ENCODE assay signal across 8 mouse cellular contexts in the genomic region with DNA sequence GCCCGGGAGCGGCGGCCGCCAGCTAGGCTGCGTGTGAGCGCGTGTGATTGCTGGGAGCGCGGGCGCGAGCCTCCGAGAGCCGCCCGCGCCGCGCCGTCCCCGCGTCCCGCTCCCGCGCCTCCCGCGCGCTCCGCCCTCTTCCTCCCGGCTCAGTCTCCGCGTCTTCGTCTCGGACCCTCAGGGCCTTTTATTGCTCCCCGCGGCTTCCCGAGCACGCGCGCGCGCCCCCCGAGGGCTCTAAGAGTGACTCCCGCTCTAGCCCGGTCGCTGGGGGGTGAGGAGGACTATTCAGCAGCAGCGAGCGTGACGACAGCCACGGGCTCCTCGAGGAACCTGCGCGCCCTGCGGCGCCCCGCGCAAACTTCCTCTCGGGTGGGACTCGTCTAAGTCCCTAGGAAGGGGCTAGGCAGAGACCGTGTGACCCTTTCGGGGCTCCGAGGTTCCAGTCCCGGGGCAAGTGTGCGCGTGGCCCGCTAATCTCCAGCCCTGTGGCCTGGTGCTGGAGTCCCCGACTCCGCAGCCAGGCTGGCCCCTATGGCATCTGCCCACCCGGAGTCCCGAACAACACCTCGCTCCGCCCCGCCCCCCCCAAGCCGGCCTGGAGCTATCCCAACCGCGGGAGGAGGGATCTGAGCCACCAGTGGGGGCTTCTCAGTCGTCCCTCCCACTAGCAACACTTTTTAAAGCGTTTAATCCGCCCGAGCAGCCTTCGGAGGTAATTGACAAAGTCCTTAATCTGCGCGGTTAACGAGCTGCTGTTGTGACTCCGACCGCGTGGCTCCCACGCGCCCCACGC. TPM values are rescaled to one million over a fixed set of nuclear protein-coding genes. Genes with fewer than 3 reads are reported as not detected.
A peak's percentile ranks its signal among the peaks of the same experiment; 100 is the strongest.
DNase-seq lines count a peak whose midpoint lies in the region; ATAC-seq and TF ChIP-seq lines count a peak whose summit lies in the region.

A gene (minus strand): TSS at position 110 of the 796 bp plus-strand sequence.

- no peak for DNase-seq in kidney, adult 2 months
- DNase-seq in kidney, adult 9 months, result no peak
- peak; percentile 59 for DNase-seq in embryo, embryonic 11 days
- DNase-seq in induced T-regulatory cell, adult 2 months (ENCODE audit: low read depth), result peak; percentile 31
- peak; percentile 81 for DNase-seq in midbrain, embryonic 14.5 days
- DNase-seq in yolk sac, embryonic 10.5 days (ENCODE audit: low spot score), result no peak

- H3K27ac ChIP-seq in kidney, adult 2 months (ENCODE audit: insufficient read depth, low read depth, low read length), result no peak within 1 kb of the TSS
- no peak within 1 kb of the TSS for H3K27ac ChIP-seq in midbrain, embryonic 14.5 days (replicated peaks; ENCODE audit: low read depth, low read length)

- no peak for TF ChIP-seq CTCF in kidney, adult 2 months (conservative IDR thresholded peaks at IDR 0.05; ENCODE audit: insufficient read depth, insufficient read length, low read depth, low read length)

- no peaks in the 10 kb centered on the region for H3K36me3 ChIP-seq in kidney, adult 2 months (ENCODE audit: control insufficient read depth, insufficient read depth, low read length)
- no peaks in the 10 kb centered on the region for H3K36me3 ChIP-seq in midbrain, embryonic 14.5 days (ENCODE audit: control insufficient read depth, insufficient read depth, low read length)

- peak within 1 kb of the TSS; percentile 81 for H3K4me2 ChIP-seq in midbrain, embryonic 14.5 days (ENCODE audit: low read length)

- ATAC-seq in CD4-positive, CD25-positive, alpha-beta regulatory T cell, adult 4 months, result peak; percentile 46
- ATAC-seq in midbrain, embryonic 14.5 days (ENCODE audit: low FRiP score, low TSS enrichment), result 0 out of 2 replicates have a peak, but pooled peaks have one; percentile 41
- no peak for ATAC-seq in monocyte, adult 5-6 weeks (replicated peaks; ENCODE audit: insufficient number of reproducible peaks, low FRiP score, low TSS enrichment, poor library complexity, severe bottlenecking)

- H3K9ac ChIP-seq in midbrain, embryonic 14.5 days (replicated peaks; ENCODE audit: low read length), result peak within 1 kb of the TSS; percentile 56

- no peaks in the 10 kb centered on the region for H3K9me3 ChIP-seq in midbrain, embryonic 14.5 days (ENCODE audit: control insufficient read depth, low read length)

- H3K4me1 ChIP-seq in kidney, adult 2 months (ENCODE audit: control insufficient read depth, insufficient read depth, low read length), result no peaks in the 10 kb centered on the region
- H3K4me1 ChIP-seq in midbrain, embryonic 14.5 days (ENCODE audit: control insufficient read depth, insufficient read depth, low read length), result peaks cover 21% of the 10 kb centered on the region

- no peak for TF ChIP-seq POLR2A in kidney, adult 2 months (IDR thresholded peaks at IDR 0.05; ENCODE audit: low read depth, low read length)

- WGBS in kidney, adult 2 months, result under 1% methylated on average over 87 of the region's 88 CpGs
- under 1% methylated on average over 88 of the region's 88 CpGs for WGBS in midbrain, embryonic 14.5 days

- peak within 1 kb of the TSS; percentile 30 for H3K4me3 ChIP-seq in kidney, adult 2 months (ENCODE audit: insufficient read depth, low read depth, low read length)
- peak within 1 kb of the TSS; percentile 47 for H3K4me3 ChIP-seq in midbrain, embryonic 14.5 days (replicated peaks; ENCODE audit: low read depth, low read length)

- H3K27me3 ChIP-seq in kidney, adult 2 months (replicated peaks; ENCODE audit: control insufficient read depth, insufficient read depth, low read length), result peaks cover 13% of the 10 kb centered on the region
- H3K27me3 ChIP-seq in midbrain, embryonic 14.5 days (ENCODE audit: control insufficient read depth, insufficient read depth, low read length), result peaks cover 41% of the 10 kb centered on the region

RNA-seq across cellular contexts. Expression of the gene that starts here (rescaled TPM):
- polyA plus RNA-seq in kidney, adult 2 months (2012; rRNA removed), result 0.03 and 0.05 TPM in 2 replicates
- under 1 TPM; 0.24 to 0.44 TPM for polyA plus RNA-seq in CD4-positive, CD25-positive, alpha-beta regulatory T cell, adult 4 months (2017; shearing (Covaris generic))
- 14.8 and 18.8 TPM in 2 replicates for polyA plus RNA-seq in midbrain, embryonic 14.5 days (2014; fragmentation: Nextera tagmentation; extraction: Ambion mirVana)
- 0.19 TPM in 1 of 3 replicates, not detected in the others for total RNA-seq in monocyte, adult 5-6 weeks (2017)

Comparison
In these comparisons a context has a peak if more than half of its experiments do, and no peak if none do; other contexts are left out.
1. RNA of the gene that starts here (polyA plus RNA-seq): 14.8 to 18.8 TPM in midbrain, embryonic 14.5 days; 0.24 to 0.44 TPM in CD4-positive, CD25-positive, alpha-beta regulatory T cell, adult 4 months and 0.03 to 0.05 TPM in kidney, adult 2 months; every median in the first group is over 10 times any median in the second.
2. Peak in ATAC-seq in CD4-positive, CD25-positive, alpha-beta regulatory T cell, adult 4 months; RNA of the gene not detected or under 1 TPM.
3. DNase-seq: peak in embryo, embryonic 11 days (single experiment), induced T-regulatory cell, adult 2 months (single experiment) and midbrain, embryonic 14.5 days (single experiment); none in kidney, adult 2 months (single experiment), kidney, adult 9 months (single experiment) and yolk sac, embryonic 10.5 days (single experiment).